Mouse (Mus musculus) spleen, adult 2 months (tissue): ENCODE results near the gene Scg5. TPM values are rescaled to one million over a fixed set of nuclear protein-coding genes. Genes with fewer than 3 reads are reported as not detected.

ENCODE experiments used
- DNase-seq, 2 experiments: peaks; one replicate each; pipeline versions ENCODE4 v3.0.0 to v3.0.0-alpha.2; 2012 to 2021; ENCODE audit warnings: low spot score in 2 of 2, low read depth in 1 of 2
- H3K27ac ChIP-seq: fragments of 200-500 bp; 2 replicates; pipeline ENCODE4 v1.5.1; 2012; ENCODE audit warnings: low read length, inconsistent platforms; ENCODE audit not compliant: insufficient read depth
- H3K27me3 ChIP-seq: fragments of 200-500 bp; 2 replicates; pipeline ENCODE4 v1.6.1; 2012; ENCODE audit warnings: mild to moderate bottlenecking, moderate library complexity, low read length, inconsistent platforms; ENCODE audit not compliant: control insufficient read depth, insufficient read depth
- H3K36me3 ChIP-seq: fragments of 200-500 bp; 2 replicates; pipeline ENCODE4 v1.6.1; 2012; ENCODE audit warnings: mild to moderate bottlenecking, low read length, inconsistent platforms; ENCODE audit not compliant: control insufficient read depth, insufficient read depth
- H3K4me1 ChIP-seq: fragments of 200-500 bp; 2 replicates; pipeline ENCODE4 v1.6.1; 2011; ENCODE audit warnings: inconsistent platforms; ENCODE audit not compliant: control insufficient read depth, insufficient read depth, insufficient read length
- H3K4me3 ChIP-seq: fragments of 200-500 bp; 2 replicates; pipeline ENCODE4 v1.5.1; 2011; ENCODE audit warnings: mild to moderate bottlenecking, inconsistent platforms; ENCODE audit not compliant: insufficient read depth, insufficient read length; ENCODE audit errors: extremely low read depth
- CTCF ChIP-seq: fragments of 200-500 bp; IDR thresholded peaks from 2 replicates; pipeline ENCODE4 v1.5.1; 2011; ENCODE audit warnings: mild to moderate bottlenecking, inconsistent platforms; ENCODE audit not compliant: insufficient read depth, insufficient read length, insufficient replicate concordance; ENCODE audit errors: extremely low read depth
- POLR2A ChIP-seq: fragments of 200-500 bp; IDR thresholded peaks from 2 replicates; pipeline ENCODE4 v1.6.1; 2011; ENCODE audit warnings: low read depth, low read length, inconsistent platforms
- WGBS: fragments of 180-500 bp; shearing (Covaris S2); methylation state at CpG from one replicate; pipeline ENCODE4 v1.1.7; 2018; 5-methylcytosine and 5-hydroxymethylcytosine counted together
- polyA plus RNA-seq: library from polyadenylated mRNA; depleted of rRNA; stranded (reverse); fragments of >200 nt; gene quantifications from 2 replicates; pipeline ENCODE4 v1.2.3, GENCODE M21; 2012; rRNA removed

The Scg5 gene
- polyA plus RNA-seq, 1 experiment, result 0.25 TPM

DNA sequence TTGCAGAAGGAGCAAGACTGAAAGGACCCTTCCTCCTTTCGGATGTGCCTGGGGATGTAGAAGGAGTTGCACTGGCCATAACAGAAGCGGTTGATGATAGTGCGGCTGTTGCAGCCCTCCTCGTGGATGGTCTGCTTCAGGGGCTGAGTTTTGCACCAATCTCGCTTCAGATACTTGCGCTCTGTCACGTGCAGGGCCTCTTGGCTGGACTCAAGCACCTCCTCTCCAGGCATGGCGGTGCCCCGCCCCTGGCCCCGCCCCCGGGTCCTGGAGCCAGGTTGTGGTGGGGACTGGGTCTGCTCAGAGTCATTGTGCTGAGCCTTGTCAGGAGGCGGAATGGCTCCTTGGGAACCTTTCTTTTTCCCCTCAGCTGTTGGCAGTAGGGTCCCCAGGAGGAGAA lies 79.2 kb downstream of the Scg5 start:
- WGBS, result 85% methylated on average over 12 of the region's 12 CpGs

DNA sequence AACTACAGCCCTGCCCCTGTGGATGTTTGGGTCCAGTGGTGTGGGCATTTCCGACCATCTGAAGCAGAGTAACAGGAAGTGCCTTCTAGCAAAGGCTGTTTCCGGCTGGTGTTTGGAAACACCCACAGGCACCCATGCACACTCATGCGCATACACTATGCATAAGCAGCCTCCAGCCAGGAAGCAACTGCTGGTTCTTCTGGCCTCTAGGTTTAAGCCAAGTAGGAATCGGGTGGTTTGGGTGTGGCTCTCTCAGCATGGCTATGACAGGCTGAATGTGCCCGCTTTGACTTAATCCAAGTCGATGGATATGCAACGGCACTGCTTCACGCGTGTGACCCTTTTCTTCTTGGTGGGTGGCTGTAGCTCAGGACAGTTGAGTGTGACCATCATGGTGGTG lies 79.6 kb downstream of the Scg5 start:
- no peak for TF ChIP-seq POLR2A
- no peak for TF ChIP-seq CTCF
- no peak overlapping the region for H3K4me3 ChIP-seq

More for the DNA sequence above, 79.2 kb downstream of the Scg5 start:
- no peaks in the 10 kb centered on the region for H3K36me3 ChIP-seq
- H3K27me3 ChIP-seq, result no peaks in the 10 kb centered on the region
- no peak for TF ChIP-seq CTCF
- no peak overlapping the region for H3K4me3 ChIP-seq
- no peak for DNase-seq
- H3K27ac ChIP-seq, result no peak overlapping the region
- H3K4me1 ChIP-seq, result no peaks in the 10 kb centered on the region

DNA sequence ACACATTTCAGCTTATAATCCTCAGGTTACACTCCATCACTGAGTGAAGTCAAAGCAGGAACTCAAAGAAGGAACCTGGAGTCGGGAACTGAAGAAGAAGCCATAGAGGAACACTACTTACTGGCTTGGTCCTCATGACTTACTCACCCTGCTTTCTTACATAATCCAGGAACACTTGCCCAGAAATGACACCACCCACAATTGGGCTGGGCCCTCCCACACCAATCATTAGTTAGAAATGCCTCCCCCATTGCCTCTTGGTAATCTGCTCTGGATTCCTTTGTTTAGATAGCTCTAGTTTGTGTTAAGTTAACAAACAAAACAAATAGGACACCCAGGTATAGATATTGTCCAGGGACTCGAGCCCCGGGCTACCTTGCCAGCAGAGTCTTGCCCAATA lies 100.3 kb downstream of the Scg5 start:
- Histone ChIP-seq H3K4me1 (no peaks in the 10 kb centered on the region), H3K4me3 (no peak overlapping the region), H3K27ac (no peak overlapping the region), H3K27me3 (no peaks in the 10 kb centered on the region), H3K36me3 (no peaks in the 10 kb centered on the region)
- no peak for DNase-seq
- WGBS, result 78% methylated on average over 3 of the region's 3 CpGs
- TF ChIP-seq POLR2A (no peak), CTCF (no peak)

More for the DNA sequence above, 79.6 kb downstream of the Scg5 start:
- Histone ChIP-seq H3K4me1 (no peaks in the 10 kb centered on the region), H3K27me3 (no peaks in the 10 kb centered on the region), H3K36me3 (no peaks in the 10 kb centered on the region), H3K27ac (no peak overlapping the region)
- DNase-seq, result no peak
- WGBS, result 88% methylated on average over 9 of the region's 9 CpGs

Other genes with a start within 250 kb of the Scg5 start
- gene Grem1, start 70.5 kb downstream of the Scg5 start, polyA plus RNA-seq, result 1.7 and 1.9 TPM in 2 replicates
- 1.8 and 2.0 TPM in 2 replicates for gene Arhgap11a, start 19.5 kb upstream of the Scg5 start, polyA plus RNA-seq
- gene Gjd2, start 184.5 kb upstream of the Scg5 start, polyA plus RNA-seq, result not detected in 2 replicates
- 0.23 and 2.1 TPM in 2 replicates for gene Actc1, start 224.4 kb upstream of the Scg5 start, polyA plus RNA-seq